Mouse (Mus musculus): ENCODE data around the gene Prickle3. TPM values are rescaled to one million over a fixed set of nuclear protein-coding genes. Genes with fewer than 3 reads are reported as not detected.

The Prickle3 gene
- polyA plus RNA-seq, 1 experiment, result 7.1 TPM

Other genes starting within 250 kb of the Prickle3 start
- gene Foxp3, start 83.6 kb upstream of the Prickle3 start, polyA plus RNA-seq (2012; rRNA removed), result 0.53 and 0.69 TPM in 2 replicates
- 0.60 and 1.8 TPM in 2 replicates for gene Ppp1r3f, start 83.0 kb upstream of the Prickle3 start, polyA plus RNA-seq (2012; rRNA removed)
- gene Ccdc22, start 51.7 kb upstream of the Prickle3 start, polyA plus RNA-seq (2012; rRNA removed), result 13.0 TPM in 2 replicates
- 0.01 TPM in 2 replicates for gene Cacna1f, start 50.2 kb upstream of the Prickle3 start, polyA plus RNA-seq (2012; rRNA removed)
- 4.3 and 5.5 TPM in 2 replicates for gene Syp, start 18.8 kb upstream of the Prickle3 start, polyA plus RNA-seq (2012; rRNA removed)
- 278 and 316 TPM in 2 replicates for gene Plp2, start 14.1 kb downstream of the Prickle3 start, polyA plus RNA-seq (2012; rRNA removed)
- gene Magix, start 24.0 kb downstream of the Prickle3 start, polyA plus RNA-seq (2012; rRNA removed), result 1.0 and 1.1 TPM in 2 replicates
- 5.3 and 7.4 TPM in 2 replicates for gene Gpkow, start 39.9 kb downstream of the Prickle3 start, polyA plus RNA-seq (2012; rRNA removed)
- gene Wdr45, start 57.1 kb downstream of the Prickle3 start, polyA plus RNA-seq (2012; rRNA removed), result 27.0 and 38.0 TPM in 2 replicates
- gene Gm45208, start 65.0 kb downstream of the Prickle3 start, polyA plus RNA-seq (2012; rRNA removed), result 0.10 TPM in 1 of 2 replicates, not detected in the other
- gene Praf2, start 71.2 kb downstream of the Prickle3 start, polyA plus RNA-seq (2012; rRNA removed), result 28.5 and 28.9 TPM in 2 replicates
- gene Ccdc120, start 93.6 kb downstream of the Prickle3 start, polyA plus RNA-seq (2012; rRNA removed), result 10.2 and 20.5 TPM in 2 replicates
- gene Tfe3, start 105.3 kb downstream of the Prickle3 start, polyA plus RNA-seq (2012; rRNA removed), result 12.4 and 17.6 TPM in 2 replicates
- gene Gripap1, start 132.5 kb downstream of the Prickle3 start, polyA plus RNA-seq (2012; rRNA removed), result 19.5 and 33.3 TPM in 2 replicates
- 1.0 and 1.2 TPM in 2 replicates for gene Kcnd1, start 165.0 kb downstream of the Prickle3 start, polyA plus RNA-seq (2012; rRNA removed)
- 31.4 and 35.7 TPM in 2 replicates for gene Otud5, start 184.1 kb downstream of the Prickle3 start, polyA plus RNA-seq (2012; rRNA removed)
- 13.4 and 13.8 TPM in 2 replicates for gene Pim2, start 221.0 kb downstream of the Prickle3 start, polyA plus RNA-seq (2012; rRNA removed)
- gene Slc35a2, start 226.8 kb downstream of the Prickle3 start, polyA plus RNA-seq (2012; rRNA removed), result 118 and 125 TPM in 2 replicates
- 38.8 and 48.6 TPM in 2 replicates for gene Pqbp1, start 242.0 kb downstream of the Prickle3 start, polyA plus RNA-seq (2012; rRNA removed)
- gene Timm17b, start 242.1 kb downstream of the Prickle3 start, polyA plus RNA-seq (2012; rRNA removed), result 38.0 and 40.1 TPM in 2 replicates

Data from large intestine, adult 2 months (tissue).